Mouse (Mus musculus) embryo, embryonic 10 days (tissue): Measurements from ENCODE around the gene Uhrf1bp1l.
"Not testable (repeated sequence)": the region's sequence is repeated elsewhere in the genome, so short reads cannot be mapped to it uniquely, and the experiment has no call there.

ENCODE experiments used
- DNase-seq: peaks from one replicate; pipeline ENCODE4 v3.0.0-alpha.2; 2015; ENCODE audit warnings: low spot score

The Uhrf1bp1l gene

GRCm38 (mm10) chr10:89744871-89745665 lies at the start of gene Uhrf1bp1l:
Gene Uhrf1bp1l (plus strand): TSS chr10:89744991.
- peak; percentile 93 for DNase-seq

- no peak for DNase-seq
Measured at GRCm38 (mm10) chr10:89695194-89695911, 49.4 kb upstream of the Uhrf1bp1l start.

DNA sequence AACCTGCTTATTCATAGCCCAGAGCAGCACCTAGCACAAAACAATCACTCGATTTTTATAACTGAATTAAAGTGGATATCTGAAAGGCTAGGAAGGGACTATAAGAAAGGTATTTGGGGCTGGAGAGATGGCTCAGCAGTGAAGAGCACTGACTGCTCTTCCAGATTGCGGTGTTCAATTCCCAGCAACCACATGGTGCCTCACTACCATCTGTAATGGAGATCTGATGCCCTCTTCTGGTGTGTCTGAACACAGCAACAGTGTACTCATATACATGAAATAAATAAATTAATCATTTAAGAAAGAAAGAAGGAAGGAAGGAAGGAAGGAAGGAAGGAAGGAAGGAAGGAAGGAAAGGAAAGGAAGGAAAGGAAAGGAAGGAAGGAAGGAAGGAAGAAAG lies 48.5 kb upstream of the Uhrf1bp1l start:
- DNase-seq = not testable (repeated sequence)

GRCm38 (mm10) chr10:89697956-89698355 lies 46.8 kb upstream of the Uhrf1bp1l start:
- no peak for DNase-seq

DNA sequence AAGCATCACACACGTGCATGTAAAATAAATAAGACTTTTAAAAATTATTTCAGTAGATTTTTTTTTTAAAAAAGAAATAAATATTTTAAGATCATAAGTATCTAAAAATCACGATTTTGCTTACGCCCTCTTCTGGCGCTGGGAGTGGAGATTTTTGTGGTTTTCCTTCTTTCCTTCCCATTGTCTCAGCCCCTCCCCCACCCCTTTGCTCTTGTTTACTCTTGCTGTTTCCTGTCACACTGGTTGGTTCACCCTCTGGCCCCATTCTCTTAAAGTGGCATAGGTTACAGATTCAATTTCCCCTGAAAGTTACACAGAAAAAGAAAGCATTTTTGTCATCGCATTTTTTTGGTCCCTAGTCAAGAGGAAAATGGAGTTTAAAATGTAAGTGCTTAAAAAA lies 41.7 kb upstream of the Uhrf1bp1l start:
- no peak for DNase-seq

GRCm38 (mm10) chr10:89707397-89707796 lies 37.4 kb upstream of the Uhrf1bp1l start:
- DNase-seq = no peak

DNA sequence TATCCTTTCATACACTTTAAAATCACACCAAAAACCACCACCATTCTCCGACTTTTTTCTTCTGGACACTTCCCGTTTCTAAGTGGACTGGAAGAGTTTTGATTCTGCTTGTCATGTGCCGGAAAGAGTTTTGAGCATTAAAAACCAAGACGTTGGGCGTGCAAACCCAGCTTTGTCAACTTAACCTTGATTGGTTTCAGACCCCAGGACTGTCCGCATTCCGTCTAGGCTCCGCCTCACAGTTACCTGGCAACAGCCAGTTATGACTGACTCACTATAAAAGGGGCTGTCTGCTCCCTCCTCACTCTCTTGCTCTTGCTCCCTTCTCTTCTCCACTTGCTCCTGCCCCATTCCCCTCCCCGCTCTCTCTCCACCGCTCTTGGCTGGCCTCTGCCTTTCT lies 36.1 kb upstream of the Uhrf1bp1l start:
- peak; percentile 44 for DNase-seq

DNA sequence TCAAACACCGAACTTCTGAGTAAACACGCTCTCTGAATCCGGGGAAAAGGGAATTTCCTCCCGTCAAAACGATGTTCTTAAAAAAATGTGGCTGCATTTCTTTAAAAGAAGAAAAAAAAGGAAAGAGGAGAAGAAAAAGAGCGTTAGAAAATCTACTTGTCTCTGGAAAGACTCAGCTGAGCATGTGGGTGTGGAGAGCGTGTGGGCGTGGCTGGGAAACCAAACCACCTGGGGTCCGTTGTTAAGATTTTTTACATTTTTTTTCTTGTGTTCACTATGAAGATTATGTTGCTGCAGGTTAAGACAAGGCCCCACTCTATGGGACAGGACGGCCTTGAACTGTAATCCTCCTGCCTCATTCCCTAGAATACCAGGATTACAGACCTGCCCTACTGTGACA lies 29.9 kb upstream of the Uhrf1bp1l start:
- DNase-seq = no peak

GRCm38 (mm10) chr10:89720252-89720651 lies 24.5 kb upstream of the Uhrf1bp1l start:
- DNase-seq = no peak

- DNase-seq = no peak
Measured at GRCm38 (mm10) chr10:89720796-89721195, 24.0 kb upstream of the Uhrf1bp1l start.

DNA sequence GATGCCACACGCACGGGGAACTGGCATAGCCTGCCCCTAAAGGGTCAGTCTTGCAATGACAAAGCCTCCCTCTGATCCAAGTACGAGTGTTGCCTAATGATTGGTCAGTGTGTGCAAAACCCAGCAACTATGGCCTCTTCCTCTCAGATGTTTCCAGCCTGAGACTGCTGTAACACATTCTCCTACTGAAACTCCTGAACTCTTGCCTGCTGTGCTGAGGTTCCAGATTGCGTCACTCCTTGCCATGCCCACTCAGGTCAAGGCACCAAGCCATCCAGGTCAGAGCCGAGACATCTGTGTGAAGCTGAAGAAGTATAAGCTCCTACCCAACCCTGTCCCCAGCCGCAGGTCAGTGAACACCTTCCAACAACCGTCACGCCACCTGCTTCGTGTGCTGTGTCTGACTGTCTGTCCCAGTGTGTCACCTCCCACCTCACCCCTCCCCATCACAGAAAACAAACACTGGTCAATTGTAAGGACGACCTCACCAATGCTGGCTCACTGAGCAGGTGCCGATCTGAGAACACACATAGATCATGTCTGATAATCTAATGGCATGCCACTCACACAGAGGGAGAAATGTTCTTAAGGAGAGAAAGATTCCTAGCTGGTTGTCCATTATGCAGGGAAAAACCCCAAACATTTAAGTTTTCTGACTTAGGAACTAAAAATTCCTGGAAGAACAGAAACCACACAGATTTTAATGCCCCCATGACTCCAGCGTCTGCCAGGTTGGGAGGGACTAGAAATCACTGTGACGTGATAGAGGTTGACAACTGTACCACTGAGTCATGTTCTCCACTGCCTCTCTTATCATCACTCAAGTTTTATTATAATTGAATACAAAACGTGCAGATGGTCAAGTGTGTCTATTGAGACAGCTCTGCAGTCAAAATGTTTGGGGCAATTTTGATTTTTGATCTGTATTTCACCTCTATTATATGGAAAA lies 22.3 kb upstream of the Uhrf1bp1l start:
- DNase-seq = no peak

- DNase-seq = no peak
Measured at GRCm38 (mm10) chr10:89730386-89730785, 14.4 kb upstream of the Uhrf1bp1l start.

DNA sequence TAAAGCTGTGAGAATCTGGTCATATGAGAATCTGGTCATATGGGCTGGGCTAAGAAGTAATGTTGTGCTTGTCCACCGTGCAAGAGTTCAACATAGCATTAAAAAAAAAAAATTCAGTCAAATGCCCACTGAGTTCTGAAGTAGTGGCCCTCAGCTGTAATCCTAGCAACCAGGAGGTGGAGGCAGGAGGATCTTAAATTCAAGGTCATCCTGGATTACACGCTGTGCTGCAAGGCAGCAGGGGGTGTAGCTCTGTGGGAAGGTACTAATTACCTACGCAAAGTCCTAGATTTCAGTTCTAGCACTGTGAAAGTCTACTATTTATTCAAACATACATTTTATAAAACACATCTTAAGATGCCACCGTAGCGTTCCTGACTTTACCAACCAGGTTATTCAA lies 13.4 kb upstream of the Uhrf1bp1l start:
- no peak for DNase-seq

DNA sequence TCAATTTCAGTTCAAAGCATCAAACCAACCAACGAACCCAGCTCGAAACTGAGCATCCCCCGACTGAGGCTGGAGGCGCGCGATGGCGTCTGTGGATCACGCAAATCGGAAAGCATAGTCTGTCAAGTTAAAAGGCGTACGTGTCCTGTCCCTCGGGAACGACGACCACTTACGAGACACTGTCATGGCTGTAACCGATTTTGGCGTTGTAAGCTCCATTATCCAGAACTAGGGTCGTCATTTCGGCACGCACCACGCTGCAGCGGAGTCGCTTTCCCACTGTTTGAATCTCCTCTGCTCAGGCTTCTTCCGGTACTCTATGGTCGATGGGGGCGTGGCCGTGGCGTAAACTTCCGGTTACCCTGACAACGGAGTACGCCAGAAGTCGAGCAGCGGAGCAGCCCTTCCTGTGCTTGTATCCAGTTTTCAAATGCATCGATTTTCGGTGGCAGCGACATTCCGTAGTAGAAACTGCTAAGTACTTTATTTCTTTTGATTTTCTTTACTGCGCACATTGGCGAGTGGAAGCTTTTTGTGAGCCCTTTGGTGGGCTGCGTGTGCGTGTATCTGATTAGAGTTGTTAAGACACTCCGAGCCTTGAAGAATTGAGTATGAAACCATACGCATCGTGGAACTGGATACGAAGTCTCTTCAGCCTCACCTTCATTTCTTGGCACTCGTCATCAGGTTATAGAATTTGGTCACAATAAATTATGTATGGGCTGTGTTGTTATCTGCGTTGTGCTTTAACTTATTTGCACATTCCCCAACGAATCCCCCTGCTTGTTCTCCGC lies 12.6 kb upstream of the Uhrf1bp1l start, which contains the start of gene Actr6:
Actr6 (minus strand) TSS at position 295 of the 794 bp plus-strand sequence.
- peak; percentile 98 for DNase-seq

DNA sequence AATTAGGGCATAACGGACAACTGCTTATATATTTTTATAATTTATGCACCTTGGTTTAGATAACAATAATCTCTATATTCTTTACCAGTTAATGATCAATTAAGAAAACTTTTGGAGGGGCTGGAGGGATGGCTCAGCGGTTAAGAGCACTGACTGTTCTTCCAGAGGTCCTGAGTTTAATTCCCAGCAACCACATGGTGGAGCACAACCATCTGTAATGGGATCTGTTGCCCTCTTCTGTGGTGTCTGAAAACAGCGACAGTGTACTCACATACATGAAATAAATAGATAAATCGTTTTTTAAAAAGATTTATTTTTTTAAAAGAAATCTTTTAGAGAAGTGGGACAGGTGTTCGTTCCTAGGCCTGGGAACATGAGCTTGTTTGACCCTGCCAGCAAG lies 7.7 kb upstream of the Uhrf1bp1l start:
- no peak for DNase-seq

- no peak for DNase-seq
Measured at GRCm38 (mm10) chr10:89737887-89738286, 6.9 kb upstream of the Uhrf1bp1l start.

- no peak for DNase-seq
Measured at GRCm38 (mm10) chr10:89738395-89738794, 6.4 kb upstream of the Uhrf1bp1l start.

DNA sequence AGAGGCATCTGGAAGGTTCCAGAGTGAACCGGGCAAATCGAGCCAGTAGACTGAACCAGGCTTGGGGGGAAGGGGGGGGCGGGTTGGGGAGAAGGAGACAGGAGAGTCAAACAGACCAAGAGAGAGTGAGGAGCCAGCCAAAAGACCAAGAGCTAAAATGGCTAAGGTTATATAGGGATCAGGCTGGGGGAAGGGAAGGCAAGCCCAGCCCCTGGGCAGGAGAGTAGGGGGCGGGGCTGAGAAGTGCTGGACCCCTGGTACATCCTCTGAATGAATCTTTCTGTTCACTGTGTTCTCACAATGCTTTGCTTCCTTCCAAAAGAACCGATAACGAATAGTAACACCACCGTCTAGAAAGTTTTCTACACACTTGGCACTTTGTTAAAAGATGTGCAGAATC lies 5.1 kb upstream of the Uhrf1bp1l start:
- no peak for DNase-seq

- no peak for DNase-seq
Measured at GRCm38 (mm10) chr10:89740995-89741394, 3.8 kb upstream of the Uhrf1bp1l start.

DNA sequence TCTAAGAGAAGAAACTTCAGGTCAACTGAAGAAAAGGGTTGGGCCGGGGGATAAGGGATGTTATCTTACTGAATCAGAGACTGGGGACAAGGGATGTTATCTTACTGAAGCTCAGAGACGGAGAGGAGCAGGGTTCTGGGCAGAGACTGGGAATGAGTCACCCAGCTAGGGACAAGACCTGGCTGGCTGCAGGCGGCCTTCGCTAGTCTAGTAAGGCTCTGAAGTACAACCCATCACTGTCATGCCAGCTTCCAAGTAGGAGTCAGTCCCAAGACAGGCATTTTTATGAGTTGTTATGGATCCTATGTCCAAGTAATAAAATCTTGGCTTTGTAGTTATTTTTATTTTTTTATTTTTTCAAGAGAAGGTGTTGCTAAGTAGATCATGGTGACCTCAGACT lies 1.5 kb upstream of the Uhrf1bp1l start:
- no peak for DNase-seq

DNA sequence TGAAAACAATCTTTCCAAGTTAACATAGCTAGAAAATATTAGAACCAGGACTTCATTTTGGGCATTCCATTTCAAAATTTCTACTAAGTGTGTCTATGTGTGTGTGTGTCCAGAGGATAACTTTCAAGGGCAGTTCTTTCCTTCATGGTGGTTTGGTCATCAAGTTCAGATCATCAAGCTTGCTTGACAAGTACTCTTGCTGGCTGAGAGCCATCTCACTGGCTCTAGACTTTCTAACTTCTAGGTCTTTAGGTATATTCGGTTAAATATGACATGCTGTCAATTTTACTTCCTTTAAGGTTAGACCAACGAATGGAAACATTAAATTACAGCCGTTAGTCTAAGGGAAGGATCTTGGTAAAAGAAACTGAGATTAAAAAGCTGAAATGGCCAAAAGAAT lies 450 bp upstream of the Uhrf1bp1l start:
- no peak for DNase-seq
